Mouse (Mus musculus) kidney, embryonic 14.5 days (tissue): ENCODE measurements around the gene Smco4. TPM values are rescaled to one million over a fixed set of nuclear protein-coding genes. Genes with fewer than 3 reads are reported as not detected.
A peak's percentile ranks its signal among the peaks of the same experiment; 100 is the strongest.

Source experiments
- ATAC-seq: fragments of 200-750 bp; cut with Nextera tagmentation; 2 replicates; pipeline ENCODE4 v1.8.0; 2017; ENCODE audit warnings: moderate number of reproducible peaks, mild to moderate bottlenecking, moderate TSS enrichment, moderate library complexity; ENCODE audit not compliant: low FRiP score, low TSS enrichment
- H3K27ac ChIP-seq: fragments of 300-500 bp; sonication (generic); 2 replicates; pipeline ENCODE4 v1.5.1; 2014; ENCODE audit warnings: low read depth, mild to moderate bottlenecking, low read length, moderate library complexity, mixed read lengths
- H3K27me3 ChIP-seq: fragments of 300-500 bp; sonication (generic); 2 replicates; pipeline ENCODE4 v1.6.1; 2014; ENCODE audit warnings: mild to moderate bottlenecking, low read length; ENCODE audit not compliant: control insufficient read depth, insufficient read depth
- H3K36me3 ChIP-seq: fragments of 300-500 bp; sonication (generic); 2 replicates; pipeline ENCODE4 v1.6.1; 2014; ENCODE audit warnings: low read length, mixed read lengths; ENCODE audit not compliant: control insufficient read depth, insufficient read depth
- H3K4me1 ChIP-seq: fragments of 300-500 bp; sonication (generic); 2 replicates; pipeline ENCODE4 v1.6.1; 2014; ENCODE audit warnings: low read length, mixed read lengths; ENCODE audit not compliant: control insufficient read depth, insufficient read depth
- H3K4me2 ChIP-seq: fragments of 300-500 bp; sonication (generic); replicated peaks from 2 replicates; pipeline ENCODE4 v1.6.1; 2014; ENCODE audit warnings: low read depth, mild to moderate bottlenecking, low read length
- H3K4me3 ChIP-seq: fragments of 300-500 bp; sonication (generic); 2 replicates; pipeline ENCODE4 v1.5.1; 2014; ENCODE audit warnings: mild to moderate bottlenecking, low read length
- H3K9ac ChIP-seq: fragments of 300-500 bp; sonication (generic); 2 replicates; pipeline ENCODE4 v1.6.1; 2014; ENCODE audit warnings: low read depth, mild to moderate bottlenecking, low read length, moderate library complexity
- H3K9me3 ChIP-seq: fragments of 300-500 bp; sonication (generic); 2 replicates; pipeline ENCODE4 v1.6.1; 2016; ENCODE audit warnings: low read length; ENCODE audit not compliant: control insufficient read depth
- WGBS: fragments of 180-500 bp; shearing (Covaris S2); extraction: QIAGEN DNeasy Blood & Tissue Kit; methylation state at CpG from one replicate; pipeline ENCODE4 v1.1.7; 2014; 5-methylcytosine and 5-hydroxymethylcytosine counted together
- polyA plus RNA-seq: library from polyadenylated mRNA; unstranded; fragments of >200 nt; fragmentation: Nextera tagmentation; extraction: Ambion mirVana; gene quantifications from 2 replicates; pipeline ENCODE4 v1.2.1, GENCODE M21; 2014

Smco4 gene
- polyA plus RNA-seq, 1 experiment from 2014 or later = 7.0 TPM

DNA sequence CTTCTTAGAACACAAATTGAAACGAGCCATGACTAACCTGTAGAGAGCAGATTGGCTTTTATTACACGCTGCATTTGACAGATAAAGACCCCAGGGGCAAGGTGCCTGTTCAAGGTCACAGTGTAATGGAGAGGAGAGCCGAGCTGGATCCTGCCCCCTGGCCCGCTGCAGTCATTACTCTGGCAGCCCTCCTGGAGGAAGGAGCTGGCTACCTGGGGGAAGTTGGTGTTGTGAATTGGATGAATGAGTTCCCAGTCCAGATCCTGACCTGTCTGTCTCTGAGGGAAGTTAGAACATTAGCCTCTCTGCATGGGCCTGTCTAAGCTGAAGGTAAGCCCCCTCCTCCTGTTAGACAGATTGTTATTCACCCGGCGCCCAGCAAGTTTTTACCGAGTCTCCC is 9.2 kb downstream of the Smco4 start:
- H3K4me1 ChIP-seq = peaks cover 51% of the 10 kb centered on the region
- no peak overlapping the region for H3K27ac ChIP-seq
- WGBS = 33% methylated on average over 7 of the region's 7 CpGs

GRCm38 (mm10) chr9:15503307-15503706 is 10.1 kb downstream of the Smco4 start:
- Histone ChIP-seq H3K27ac (no peak overlapping the region), H3K4me1 (peaks cover 55% of the 10 kb centered on the region), H3K9ac (no peak overlapping the region; the same call in 1 of the 2 replicates), H3K27me3 (no peaks in the 10 kb centered on the region), H3K36me3 (no peaks in the 10 kb centered on the region), H3K4me2 (no peak overlapping the region), H3K9me3 (no peaks in the 10 kb centered on the region), H3K4me3 (no peak overlapping the region)
- WGBS = 44% methylated on average over 10 of the region's 10 CpGs
- ATAC-seq = no peak

More for the DNA sequence above, 9.2 kb downstream of the Smco4 start:
- Histone ChIP-seq H3K4me3 (no peak overlapping the region), H3K9ac (no peak overlapping the region), H3K9me3 (no peaks in the 10 kb centered on the region), H3K27me3 (no peaks in the 10 kb centered on the region), H3K4me2 (no peak overlapping the region), H3K36me3 (no peaks in the 10 kb centered on the region)
- ATAC-seq = no peak

DNA sequence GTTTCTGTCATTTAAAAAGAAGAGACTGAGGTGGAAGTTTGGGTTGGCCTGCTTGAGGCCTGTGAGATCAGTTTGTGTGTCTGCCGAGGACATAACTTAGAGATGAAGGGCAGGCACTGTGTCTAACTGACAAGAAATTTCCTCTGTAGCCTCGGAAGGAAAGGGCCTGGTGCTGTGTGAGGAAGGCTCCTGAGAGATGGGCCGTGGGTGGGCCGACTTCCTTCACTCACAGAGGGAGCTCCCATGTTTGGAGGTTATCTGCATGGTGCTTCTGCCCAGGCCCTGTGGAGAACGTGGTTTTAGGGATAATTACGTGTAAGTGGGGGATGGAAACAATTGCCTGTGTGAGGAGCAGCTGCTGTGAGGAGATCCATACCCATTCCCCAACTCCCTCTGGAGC is 10.6 kb downstream of the Smco4 start:
- ATAC-seq = no peak
- no peaks in the 10 kb centered on the region for H3K36me3 ChIP-seq
- WGBS = 39% methylated on average over 6 of the region's 6 CpGs
- no peak overlapping the region for H3K4me2 ChIP-seq
- H3K27ac ChIP-seq = no peak overlapping the region
- no peaks in the 10 kb centered on the region for H3K27me3 ChIP-seq
- H3K9me3 ChIP-seq = no peaks in the 10 kb centered on the region
- peaks cover 55% of the 10 kb centered on the region for H3K4me1 ChIP-seq
- H3K4me3 ChIP-seq = no peak overlapping the region
- no peak overlapping the region for H3K9ac ChIP-seq

DNA sequence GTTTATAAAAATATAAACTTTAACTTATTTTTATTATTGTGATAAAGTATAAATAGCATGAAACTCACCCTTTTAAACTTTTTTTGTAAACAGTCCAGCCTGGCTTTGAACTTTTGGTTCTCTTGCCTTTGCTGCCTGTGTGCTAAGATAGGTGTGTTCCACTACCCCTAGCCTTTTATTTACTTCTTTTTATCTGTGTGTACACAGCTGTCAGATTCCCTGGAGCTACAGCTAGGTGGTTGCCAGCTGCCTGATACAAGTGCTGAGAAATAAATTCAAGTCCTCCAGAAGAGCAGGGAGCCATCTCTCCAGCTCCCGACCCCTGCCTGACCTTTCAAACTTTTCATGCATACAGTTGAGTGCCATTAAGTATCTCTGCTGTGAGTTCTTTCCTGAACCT is 12.1 kb downstream of the Smco4 start:
- Histone ChIP-seq H3K4me3 (no peak overlapping the region), H3K27me3 (no peaks in the 10 kb centered on the region), H3K36me3 (no peaks in the 10 kb centered on the region), H3K4me2 (no peak overlapping the region), H3K9me3 (no peaks in the 10 kb centered on the region), H3K9ac (no peak overlapping the region), H3K4me1 (peaks cover 57% of the 10 kb centered on the region), H3K27ac (no peak overlapping the region; the same call in 1 of the 2 replicates)
- no peak for ATAC-seq
- WGBS = 24% methylated on average over 1 of the region's 1 CpGs

- no peak overlapping the region for H3K4me3 ChIP-seq
- peaks cover 65% of the 10 kb centered on the region for H3K4me1 ChIP-seq
- peak overlapping the region; percentile 62; the same call in 1 of the 2 replicates for H3K27ac ChIP-seq
- no peak overlapping the region for H3K9ac ChIP-seq
- ATAC-seq = peak; percentile 58
- WGBS = 23% methylated on average over 3 of the region's 3 CpGs
- no peaks in the 10 kb centered on the region for H3K9me3 ChIP-seq
- no peaks in the 10 kb centered on the region for H3K27me3 ChIP-seq
- H3K36me3 ChIP-seq = no peaks in the 10 kb centered on the region
- H3K4me2 ChIP-seq = no peak overlapping the region
These were observed 13.6 kb downstream of the Smco4 start for GRCm38 (mm10) chr9:15506863-15507262.

DNA sequence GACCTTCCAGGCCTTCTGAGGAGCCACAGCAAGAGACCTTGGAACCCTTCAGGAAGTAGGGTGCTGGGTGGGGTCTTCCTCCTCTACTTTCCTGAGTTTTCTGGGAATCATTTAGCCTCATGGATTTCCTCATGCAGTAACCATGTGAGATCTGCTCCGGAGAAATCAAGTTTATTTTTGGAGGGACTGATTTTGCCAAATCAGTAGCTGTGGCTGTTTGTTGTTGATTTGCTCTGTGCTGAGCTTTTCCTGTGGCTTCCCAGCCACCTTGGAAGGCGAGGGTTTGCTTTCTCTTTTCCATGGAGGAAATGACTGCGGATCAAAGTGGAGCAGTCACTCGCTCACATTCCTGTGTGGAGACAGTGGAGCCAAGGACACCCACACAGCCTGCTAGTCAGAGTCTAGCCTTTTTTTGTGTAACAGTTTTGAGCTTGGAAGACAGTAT is 14.2 kb downstream of the Smco4 start:
- ATAC-seq = no peak
- WGBS = 61% methylated on average over 4 of the region's 4 CpGs
- Histone ChIP-seq H3K36me3 (no peaks in the 10 kb centered on the region), H3K9me3 (no peaks in the 10 kb centered on the region), H3K27me3 (no peaks in the 10 kb centered on the region), H3K9ac (no peak overlapping the region), H3K4me1 (peaks cover 64% of the 10 kb centered on the region), H3K4me3 (no peak overlapping the region), H3K27ac (peak overlapping the region; percentile 62), H3K4me2 (no peak overlapping the region)

DNA sequence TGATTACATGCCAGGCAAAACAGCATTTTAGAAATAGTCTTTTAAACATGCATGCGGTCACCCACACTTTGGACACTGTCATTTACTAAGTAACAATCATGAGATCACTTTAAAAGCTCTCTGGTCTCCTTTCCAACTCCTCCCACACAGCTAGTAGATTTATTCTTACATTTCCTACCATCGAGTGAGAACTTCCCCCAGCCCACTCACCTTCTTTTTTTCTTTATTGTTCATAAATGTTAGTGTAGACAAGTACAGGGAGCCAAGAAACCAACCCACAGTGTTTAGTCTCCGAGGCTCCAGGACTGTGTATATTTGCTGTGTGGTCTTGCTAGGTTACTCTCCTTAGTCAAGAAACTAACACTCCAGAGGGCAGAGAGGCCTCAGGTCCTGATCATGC is 16.1 kb downstream of the Smco4 start:
- no peak for ATAC-seq
- no peaks in the 10 kb centered on the region for H3K9me3 ChIP-seq
- no peak overlapping the region for H3K9ac ChIP-seq
- no peak overlapping the region for H3K4me2 ChIP-seq
- no peak overlapping the region for H3K27ac ChIP-seq
- no peak overlapping the region for H3K4me3 ChIP-seq
- peaks cover 57% of the 10 kb centered on the region for H3K4me1 ChIP-seq
- H3K27me3 ChIP-seq = no peaks in the 10 kb centered on the region
- no peaks in the 10 kb centered on the region for H3K36me3 ChIP-seq
- 57% methylated on average over 3 of the region's 3 CpGs for WGBS

DNA sequence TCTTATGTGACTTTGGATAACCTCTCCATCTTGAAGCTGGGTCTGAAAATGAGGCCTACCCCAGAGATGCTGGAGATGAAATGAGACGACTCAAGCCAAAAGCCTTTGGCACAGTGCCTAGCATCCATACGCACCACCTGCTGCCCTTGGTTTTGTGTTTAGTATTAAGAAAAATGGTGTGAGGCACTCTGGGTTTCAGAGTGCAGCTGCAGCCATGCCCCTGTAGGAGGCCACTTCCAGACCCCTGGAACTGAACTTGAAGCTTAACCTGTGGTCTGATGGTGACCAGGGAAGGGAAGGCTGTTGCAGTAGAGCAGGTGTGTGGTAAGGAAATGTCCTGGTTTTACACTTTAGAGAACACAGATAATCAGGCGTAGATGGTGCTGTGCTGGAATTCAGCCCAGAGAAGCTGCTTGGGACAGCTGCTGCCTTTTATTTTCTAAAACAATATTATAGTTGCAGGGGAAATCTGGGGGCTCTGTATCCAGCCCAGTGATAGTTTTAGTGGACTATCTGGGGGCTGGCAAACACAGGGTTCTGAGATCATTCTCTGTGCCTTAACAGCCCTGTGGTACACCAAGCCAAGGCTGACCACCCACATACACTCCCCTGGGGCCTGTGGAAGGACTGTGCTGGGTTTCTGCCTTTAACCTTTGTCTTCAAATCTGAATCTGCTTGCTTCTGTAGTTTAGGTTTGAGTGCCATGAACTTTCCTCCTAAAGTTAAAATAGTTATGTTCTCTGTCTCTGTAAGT is 17.5 kb downstream of the Smco4 start:
- no peaks in the 10 kb centered on the region for H3K9me3 ChIP-seq
- ATAC-seq = no peak
- H3K27me3 ChIP-seq = no peaks in the 10 kb centered on the region
- no peaks in the 10 kb centered on the region for H3K36me3 ChIP-seq
- H3K4me2 ChIP-seq = no peak overlapping the region
- H3K4me1 ChIP-seq = peaks cover 48% of the 10 kb centered on the region
- 44% methylated on average over 3 of the region's 3 CpGs for WGBS
- no peak overlapping the region for H3K27ac ChIP-seq
- no peak overlapping the region for H3K9ac ChIP-seq
- no peak overlapping the region for H3K4me3 ChIP-seq

DNA sequence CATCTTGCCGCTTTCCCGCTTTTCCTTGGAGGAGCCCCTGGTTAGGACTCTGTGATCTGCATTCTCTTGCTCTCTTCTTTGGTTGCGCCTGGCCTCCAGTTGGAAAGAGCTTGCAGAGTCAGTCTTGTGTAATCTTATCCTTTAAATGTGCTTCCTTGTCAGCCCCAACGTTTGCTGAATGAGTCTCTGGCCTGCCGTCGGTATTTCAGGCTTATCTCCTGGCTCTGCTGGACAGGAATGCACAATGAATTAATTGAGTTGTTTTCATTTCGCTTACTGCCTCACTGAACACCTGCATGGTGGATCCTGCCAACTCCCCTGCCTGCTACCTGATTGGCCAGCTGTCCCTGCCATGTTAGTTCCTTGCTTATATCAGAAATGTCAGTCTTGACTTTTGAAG is 19.7 kb downstream of the Smco4 start:
- Histone ChIP-seq H3K9me3 (no peaks in the 10 kb centered on the region), H3K4me3 (no peak overlapping the region), H3K4me2 (no peak overlapping the region), H3K4me1 (peaks cover 30% of the 10 kb centered on the region), H3K27ac (peak overlapping the region; percentile 26; the same call in 1 of the 2 replicates), H3K36me3 (no peaks in the 10 kb centered on the region), H3K27me3 (no peaks in the 10 kb centered on the region), H3K9ac (no peak overlapping the region)
- peak; percentile 82 for ATAC-seq
- WGBS = 35% methylated on average over 7 of the region's 7 CpGs
